Mouse (Mus musculus): ENCODE results near the gene Fxyd5.

Fxyd5 gene

DNA sequence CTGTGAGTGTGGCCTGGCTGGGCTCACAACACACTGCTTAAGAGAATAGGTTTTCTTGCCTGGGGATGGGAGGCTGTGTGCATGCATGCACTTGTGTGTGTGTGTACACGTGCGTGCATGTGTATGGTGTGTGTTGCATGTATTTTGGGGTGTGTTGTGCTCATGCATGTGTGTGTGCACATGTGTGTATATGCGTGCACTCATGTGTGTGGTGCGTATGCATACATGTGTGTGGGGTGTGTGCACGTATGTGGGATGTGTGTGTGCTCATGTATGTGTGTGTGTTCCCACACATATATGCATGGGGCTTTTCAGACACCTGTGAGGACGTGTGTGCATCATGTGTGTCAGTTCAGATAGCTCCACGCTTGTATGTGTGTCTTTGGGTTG lies 18.3 kb upstream of the Fxyd5 start:
- DNase-seq (ENCODE audit: low spot score) = no peak

DNA sequence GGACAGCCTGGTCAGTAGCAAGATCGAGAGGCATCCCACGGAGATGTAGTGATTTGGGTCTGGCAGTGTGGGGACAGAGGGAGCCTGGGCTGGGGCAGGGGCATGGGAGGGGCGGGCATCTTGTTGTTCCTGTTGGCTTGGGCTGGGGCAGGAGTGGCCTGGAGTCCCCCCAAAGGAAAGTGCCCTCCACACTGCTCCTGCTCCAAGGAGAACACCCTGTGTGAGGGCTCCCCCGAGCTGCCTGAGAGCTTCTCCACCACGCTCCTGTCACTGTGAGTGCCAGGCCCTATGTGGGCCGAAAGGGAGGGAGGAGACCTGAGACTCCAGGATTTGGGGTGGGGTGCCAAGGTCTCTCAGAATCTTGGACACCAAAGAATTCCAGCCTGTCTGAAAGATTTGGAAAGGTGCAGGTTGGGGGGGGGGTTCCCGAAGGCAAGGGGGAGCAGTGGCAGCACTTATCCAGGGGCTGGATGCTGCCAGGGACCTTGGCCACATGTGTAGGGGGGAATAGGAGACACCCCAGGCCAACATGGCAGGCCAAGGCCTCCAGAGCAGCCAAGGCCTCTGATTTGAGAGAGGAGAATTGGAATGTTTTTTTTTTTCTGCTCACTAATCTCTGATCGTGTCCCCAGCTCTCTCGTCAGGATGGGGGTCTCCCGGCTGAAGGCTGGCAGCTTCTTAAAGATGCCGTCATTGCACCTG lies 17.8 kb upstream of the Fxyd5 start:
- DNase-seq (ENCODE audit: low spot score) = no peak

DNA sequence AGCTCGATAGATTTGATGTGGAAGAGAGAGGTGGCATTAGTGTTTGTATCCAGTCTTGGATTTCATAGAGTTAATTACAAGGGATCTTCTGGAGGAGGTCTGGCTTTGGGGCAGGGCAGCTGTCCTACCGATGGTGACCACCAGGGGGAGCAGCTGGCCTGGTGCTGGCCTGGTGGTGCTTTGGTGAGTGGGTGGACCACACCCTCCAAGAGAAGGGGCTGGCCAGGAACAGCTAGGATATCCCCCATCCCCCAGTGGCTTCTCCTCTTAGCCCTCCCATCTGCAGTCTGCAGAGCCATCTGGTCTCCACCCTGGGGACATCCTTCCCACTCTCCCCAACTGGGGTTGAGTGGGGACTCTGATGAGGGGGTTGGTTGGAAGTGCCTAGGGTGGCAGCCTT lies 16.8 kb upstream of the Fxyd5 start, which contains the start of gene Lgi4:
Gene Lgi4, plus strand, starts transcription at position 235 of the 400 bp plus-strand sequence.
- peak; percentile 89 for DNase-seq (ENCODE audit: low spot score)

DNA sequence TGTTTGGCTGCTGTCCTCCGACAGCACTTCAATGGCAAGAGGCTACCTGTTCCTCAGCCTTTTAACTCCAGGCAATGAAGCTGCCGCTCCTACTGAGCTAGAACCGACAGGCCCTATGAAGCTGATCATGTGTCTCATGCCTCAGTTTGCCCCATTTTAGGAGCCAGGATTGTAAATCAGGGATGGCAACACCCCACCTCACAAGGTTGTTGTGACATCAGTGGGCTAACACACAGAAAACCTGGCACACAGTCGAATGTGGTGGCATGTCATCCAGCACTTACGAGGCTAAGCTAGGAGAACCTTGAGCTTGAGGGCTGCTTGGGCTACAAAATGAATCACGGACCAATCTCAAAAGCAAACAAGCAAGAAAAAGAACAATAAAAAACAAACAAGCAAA lies 15.9 kb upstream of the Fxyd5 start:
- DNase-seq (ENCODE audit: low spot score) = no peak

DNA sequence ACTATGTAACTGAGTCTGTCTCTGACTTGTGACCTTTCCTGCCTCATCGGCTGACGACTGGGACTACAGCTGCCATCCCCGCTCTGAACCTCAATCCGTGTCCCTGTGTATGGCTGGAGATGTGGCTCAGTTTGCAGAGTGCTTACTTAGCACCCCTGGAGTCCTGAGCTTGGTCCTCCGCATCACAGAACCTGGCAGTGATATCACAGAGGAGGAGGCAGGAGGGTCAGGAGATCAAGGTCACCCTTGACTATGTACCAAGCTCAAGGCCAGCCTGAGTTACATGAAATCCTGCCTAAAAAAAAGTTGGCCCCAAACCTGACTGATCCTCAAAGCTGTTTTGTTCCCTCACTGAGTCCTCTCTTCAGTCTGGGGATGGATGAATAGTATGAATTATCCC lies 15.4 kb upstream of the Fxyd5 start:
- no peak for DNase-seq (ENCODE audit: low spot score)

DNA sequence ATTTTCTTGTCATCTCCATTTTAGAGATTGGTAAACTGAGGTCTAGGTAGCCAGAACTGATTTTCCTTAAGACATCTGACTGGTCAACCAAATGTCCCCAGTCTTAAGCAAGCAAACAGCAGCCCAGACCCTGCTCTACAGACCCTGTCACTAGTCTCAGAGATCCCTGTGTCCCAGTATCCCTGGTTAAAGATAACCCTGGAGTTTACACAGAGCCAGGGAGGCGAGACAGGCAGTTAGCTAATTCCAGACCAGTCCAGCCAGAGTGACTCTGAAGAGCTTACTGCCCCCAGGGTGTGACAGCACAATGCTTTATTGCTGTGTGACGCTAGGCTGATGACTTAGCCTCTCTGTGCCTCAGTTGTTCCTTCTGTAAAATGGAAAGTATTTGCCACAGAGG lies 14.8 kb upstream of the Fxyd5 start, which contains the start of gene Fxyd1:
Gene Fxyd1, minus strand, starts transcription at position 129 of the 400 bp plus-strand sequence.
- DNase-seq (ENCODE audit: low spot score) = no peak

DNA sequence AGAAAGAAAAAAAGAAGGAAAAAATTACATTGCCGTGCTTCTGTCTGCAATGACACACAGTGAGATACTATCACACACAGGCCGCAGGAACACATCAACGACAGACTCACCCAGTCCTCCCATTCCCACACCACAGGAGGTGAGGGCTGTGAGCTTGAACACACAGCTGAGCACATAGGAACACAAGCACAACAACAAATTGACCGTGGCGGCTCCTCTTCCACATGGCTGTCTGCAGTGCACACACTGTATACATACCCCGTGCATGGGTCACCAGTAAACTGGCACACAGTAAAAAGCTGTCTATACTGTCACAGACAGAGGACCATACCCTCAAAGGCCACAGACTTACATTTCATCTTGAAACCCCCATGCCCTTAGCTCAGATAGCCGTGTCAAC lies 14.2 kb upstream of the Fxyd5 start:
- no peak for DNase-seq (ENCODE audit: low spot score)

DNA sequence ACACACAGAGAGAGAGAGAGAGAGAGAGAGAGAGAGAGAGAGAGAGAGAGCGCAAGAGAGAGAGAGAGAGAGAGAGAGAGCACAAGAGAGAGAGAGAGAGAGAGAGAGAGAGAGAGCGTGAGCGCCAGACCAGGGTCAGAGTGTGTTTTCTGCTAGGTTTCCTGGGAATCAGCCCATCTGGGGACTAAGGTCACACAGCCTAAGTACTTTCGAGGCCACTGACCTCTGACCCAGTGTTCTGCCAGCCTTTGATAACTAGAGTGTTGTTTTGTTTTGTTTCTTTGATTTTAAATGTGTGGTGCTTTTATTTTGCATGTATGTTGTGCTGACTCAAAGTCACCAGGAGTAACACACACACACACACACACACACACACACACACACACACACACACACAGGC lies 13.6 kb upstream of the Fxyd5 start:
- no peak for DNase-seq (ENCODE audit: low spot score)

DNA sequence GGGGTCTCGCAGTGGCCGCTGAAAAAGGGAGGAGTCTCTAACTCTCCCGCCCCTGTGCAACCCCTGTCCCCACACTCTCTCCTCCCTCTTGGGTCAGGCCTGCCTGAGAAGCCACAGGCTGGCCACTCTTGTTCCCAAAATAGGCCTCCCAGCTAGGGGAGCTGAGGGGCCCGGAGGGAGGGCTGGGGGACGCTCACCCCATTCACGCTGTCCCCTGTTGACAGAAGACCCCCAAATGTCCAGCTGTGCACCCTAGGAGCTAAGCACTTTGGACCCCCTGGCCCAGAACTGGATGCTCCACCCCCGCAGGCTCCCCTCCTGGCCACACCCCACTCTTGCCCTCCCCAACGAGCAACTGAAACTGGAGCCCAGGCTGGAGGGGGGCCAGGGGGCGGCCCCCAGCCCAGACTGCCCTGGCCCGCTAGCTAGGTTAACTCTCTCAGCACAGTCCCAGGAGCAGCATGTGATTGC lies 13.1 kb upstream of the Fxyd5 start:
- peak; percentile 76 for DNase-seq (ENCODE audit: low spot score)

DNA sequence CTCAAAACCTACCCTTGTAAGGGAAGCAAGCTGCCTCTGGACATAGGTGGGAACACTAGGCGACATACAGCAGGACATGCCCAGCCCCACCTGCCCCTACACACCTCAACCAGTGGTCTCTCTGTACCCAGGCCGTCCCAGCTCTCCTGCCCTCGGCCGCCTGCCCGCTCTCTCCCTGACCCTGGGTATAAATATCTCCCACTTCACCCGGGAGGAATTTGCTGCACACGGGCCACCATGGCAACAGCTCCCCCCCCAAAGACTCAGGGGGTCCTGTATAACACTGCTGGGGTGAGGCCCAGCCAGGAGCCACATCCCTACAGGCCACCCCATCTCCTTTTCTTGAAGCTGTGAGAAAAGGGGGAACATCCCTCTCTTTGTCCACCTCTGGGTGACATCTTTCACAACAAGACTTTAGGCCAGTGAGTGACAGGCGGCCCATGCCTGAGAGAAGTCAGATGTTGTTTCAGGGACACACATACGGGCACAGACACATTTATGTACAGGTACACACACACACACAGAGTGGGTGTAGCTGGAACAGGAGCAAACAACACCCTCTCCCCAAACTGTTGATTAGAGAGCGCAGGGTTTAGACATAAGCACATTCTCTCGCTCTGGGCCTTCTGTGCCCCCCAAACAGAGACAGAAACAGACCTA lies 12.5 kb upstream of the Fxyd5 start:
- no peak for DNase-seq (ENCODE audit: low spot score)

DNA sequence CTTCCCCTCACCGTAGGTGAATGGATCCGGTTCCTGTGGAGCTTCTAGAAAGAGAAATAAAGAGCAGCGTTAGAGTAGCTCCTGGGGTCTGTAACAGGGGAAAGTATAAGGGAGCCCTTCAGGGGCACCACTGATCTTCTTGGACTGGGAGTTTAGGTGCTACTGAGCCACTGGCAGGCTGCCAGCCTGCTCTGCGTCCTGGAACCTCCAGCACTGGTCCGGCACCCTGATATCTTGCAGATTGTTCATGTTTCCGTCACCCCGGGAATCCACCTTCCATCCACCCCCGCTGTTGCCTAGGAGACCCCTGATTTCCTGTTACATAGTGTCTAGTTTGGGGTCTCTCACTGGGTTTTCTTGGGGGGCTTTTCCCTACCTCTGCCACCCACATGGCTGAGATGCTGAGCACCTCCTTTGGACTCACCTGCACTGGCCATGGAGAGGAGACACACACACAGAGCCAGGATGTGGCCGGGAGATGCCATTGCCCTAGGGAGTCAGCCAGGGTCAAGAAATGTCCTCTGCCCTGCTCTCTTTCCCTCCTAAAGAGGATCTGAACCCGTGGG lies 11.7 kb upstream of the Fxyd5 start:
- DNase-seq (ENCODE audit: low spot score) = no peak

DNA sequence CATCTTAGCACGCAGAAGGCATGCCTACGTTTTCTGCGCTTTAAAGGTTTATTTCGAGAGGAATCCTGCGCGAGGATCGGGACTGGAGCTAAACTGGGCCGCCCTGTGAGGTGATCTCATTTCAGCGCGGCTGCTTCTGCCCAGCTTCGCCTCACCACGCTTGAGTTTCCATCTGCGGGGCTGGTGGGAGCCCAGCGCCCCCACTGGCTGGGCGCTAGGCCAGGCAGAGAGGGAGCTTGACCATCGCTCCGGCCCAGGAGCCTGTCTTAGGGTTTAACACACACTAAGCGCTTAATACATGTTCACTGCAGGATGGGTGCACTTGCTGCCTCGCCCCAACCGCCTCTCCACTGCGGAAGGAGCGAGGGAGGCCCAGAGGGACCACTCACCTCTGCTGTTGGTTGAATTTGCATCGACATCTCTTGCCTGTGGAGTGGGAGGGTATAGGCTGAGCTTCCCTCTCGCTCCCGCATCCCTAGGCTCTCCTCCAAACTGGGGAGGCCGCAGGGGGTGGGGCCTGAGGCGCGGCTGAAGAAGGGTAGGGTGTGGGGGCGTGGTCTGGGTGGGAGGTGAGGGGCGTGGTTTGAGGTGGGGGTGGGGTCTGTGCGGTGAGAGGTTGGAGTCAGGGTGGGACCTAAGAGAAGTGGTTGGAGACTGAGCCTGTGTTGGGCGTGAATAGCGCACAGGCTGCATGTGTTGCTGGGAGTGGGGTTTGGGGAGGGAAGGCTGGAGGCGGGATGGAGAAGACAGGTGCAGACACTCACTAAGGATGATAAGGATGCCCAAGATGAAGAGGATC lies 10.6 kb upstream of the Fxyd5 start:
- peak; percentile 47 for DNase-seq (ENCODE audit: low spot score)

DNA sequence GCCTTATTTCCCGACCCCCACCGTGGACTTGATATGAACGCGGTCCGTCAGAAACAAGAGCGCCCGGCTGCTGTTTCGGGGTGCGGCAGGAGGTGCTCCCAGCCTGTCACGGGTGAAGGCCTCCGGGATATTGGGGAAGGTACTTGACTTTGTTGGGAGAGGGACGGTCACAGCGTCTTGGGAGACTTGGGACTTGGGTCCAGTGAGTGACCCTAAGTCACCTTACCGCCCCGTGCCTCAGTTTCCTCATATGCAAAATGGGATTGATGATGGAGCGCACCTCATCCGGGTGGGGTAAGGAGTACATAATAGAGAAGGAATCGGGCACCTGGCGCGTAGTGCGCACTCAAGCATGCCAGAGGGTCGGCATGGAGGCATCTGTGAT lies 10.0 kb upstream of the Fxyd5 start:
- no peak for DNase-seq (ENCODE audit: low spot score)

DNA sequence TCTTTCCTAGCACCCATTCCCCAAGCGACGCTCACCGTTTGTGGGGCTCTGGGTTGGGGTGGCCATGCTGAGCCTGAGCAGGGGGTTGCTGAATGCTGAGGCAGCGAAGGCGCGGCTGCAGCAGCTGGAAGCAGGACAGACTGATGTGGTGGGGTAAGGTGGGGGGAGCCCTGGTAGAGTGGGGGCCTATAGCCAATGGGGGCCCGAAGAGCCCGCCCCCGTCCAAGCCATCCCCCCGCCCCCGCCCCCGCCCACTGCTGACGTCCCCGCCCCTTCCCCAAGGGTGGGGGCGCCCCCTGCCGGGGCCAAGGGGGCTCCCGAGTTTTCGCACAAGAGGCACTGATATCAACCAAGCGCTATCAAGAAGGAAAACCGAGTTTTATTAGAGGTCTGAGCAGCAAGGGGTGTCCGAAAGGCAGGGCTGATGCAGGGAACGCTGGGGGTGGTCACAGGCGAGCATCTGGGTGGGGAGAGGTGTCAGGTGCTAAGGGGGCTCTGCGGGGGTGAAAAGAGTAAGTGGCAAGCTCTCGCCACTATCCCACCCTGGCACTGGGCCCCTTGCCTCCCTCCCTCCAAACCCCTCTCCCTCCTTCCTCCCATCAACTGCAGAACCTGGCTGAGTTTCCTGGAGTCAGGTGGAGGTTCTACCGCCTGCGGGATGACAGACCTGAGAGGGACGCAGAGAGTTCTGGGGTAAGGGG lies 9.2 kb upstream of the Fxyd5 start, which contains the start of gene Fxyd7:
Gene Fxyd7, minus strand, starts transcription at position 147 of the 701 bp plus-strand sequence.
- DNase-seq (ENCODE audit: low spot score) = no peak

DNA sequence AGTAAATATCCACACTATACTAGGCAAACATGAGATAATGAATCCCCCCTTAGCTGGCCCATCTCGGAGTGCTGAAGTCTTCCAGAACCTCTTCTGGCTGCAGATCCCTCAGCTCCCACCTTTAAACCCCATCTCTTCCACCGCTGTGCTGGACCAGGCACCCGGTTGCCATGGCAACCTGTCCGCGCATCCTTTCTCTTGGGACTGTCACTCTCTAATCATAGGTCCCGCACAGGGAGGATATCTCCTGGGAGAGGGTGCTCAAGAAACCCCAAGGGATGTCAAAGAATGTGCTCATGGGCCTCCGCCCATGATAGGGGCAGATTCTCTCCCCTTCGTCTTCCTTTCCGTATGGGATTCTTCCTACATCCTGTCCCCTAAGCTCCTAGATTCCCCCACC lies 8.6 kb upstream of the Fxyd5 start:
- DNase-seq (ENCODE audit: low spot score) = no peak

DNA sequence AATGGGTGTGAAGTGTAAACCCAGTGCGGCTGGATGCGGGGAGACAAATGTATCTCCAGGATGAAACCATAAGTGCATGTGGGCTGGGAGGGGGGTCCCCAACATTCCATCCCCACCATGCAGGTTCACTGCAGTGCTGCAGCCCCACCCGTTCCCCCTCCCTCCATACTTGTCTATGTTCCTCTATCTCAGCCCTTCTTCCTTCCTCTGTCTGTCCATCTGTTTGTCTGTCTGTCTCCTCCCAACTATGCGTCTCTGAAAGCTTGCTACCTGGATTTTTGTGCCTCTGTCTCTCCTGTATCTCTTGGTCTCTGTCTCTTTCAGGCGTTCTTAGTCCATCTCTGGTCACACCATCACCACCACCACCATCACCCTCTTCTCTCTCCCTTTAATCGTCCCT lies 8.2 kb upstream of the Fxyd5 start:
- no peak for DNase-seq (ENCODE audit: low spot score)

DNA sequence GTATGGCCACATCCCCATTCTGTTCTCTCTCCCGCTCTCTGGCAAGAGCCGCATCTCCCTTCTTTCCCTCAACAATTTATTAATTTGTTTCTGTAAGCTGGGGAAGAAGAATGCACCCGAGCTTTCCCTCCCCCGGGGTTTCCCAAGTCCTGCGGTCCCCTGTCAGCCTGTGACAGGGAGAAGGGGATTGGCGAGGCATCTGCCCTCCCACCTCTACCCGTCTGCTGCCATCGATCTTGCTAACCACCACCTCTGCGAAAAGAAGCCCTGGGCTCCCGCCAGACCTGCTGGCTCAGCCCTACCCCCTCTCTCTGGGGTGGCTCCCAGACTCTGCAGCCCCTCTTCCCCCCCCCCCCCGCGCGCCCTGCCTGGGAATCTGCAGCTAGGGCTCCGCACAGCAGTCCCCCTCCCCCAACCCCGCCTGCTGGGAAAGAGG lies 7.6 kb upstream of the Fxyd5 start:
- DNase-seq (ENCODE audit: low spot score) = no peak

DNA sequence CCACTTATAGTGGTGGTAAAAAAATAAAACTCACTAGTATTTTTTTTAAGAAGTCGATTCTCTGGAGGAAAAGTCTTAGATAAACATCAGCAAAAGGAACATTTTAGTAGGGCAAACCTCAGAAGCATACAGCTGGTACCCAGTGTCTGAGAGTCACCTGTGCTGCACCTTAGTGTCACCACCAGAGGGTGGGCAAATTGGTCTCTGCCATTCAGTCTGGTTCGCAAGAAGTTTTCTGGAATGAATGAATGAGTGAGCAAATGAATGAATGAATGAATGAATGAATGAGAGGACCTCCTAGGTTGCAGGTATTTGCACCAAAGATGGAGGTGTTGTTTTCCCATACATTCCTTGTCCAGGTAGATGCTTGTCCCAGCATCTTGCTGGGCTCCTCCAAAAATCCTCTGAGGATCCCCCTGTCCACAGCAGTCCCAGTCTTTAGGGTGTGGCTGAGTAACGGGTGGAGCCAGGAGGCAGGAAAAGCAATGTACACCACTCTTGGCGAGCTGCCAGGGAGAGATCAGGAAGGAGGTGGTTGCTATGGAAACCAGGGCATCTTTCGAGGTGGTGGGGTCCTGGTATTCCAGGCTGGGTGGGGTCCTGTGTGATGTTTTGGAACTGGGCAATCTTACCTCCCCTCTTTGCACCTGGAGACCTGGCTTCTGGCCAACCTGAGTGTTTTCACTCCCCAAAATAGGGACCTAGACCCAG lies 7.0 kb upstream of the Fxyd5 start:
- DNase-seq (ENCODE audit: low spot score) = no peak

DNA sequence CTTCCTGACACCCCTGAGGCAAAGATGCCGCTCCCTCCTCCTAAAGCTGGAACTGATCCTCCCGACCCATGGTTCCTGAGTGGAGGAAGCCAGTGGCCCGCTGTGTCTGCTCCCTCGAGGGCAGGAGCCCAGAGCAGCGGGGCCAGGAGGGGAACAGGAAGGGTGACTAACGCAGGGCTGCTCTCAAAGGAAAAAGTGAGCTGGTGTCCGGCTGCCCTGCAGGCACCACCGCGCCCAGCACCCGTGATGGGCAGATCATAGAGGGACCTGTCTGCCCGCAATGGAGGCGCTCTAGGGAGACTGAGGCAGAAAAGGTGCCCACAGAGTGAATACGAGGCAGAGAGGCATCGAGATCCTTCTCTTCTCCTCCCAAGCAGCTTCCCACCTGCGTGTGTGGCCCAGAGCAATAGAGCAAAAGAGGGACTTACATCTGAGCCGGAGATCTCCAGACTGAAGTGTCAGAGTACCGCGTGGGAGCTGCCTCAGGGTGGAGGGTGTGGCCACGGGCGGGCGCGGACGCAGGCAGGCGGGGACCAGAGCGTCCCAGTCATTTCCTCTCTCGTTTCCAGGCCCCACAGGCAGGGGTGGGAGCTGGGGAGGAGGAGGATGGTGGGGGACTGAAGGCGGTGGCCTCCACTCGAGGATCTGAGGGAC lies 492 bp downstream of the Fxyd5 start:
- peak; percentile 52 for DNase-seq (ENCODE audit: low spot score)

DNA sequence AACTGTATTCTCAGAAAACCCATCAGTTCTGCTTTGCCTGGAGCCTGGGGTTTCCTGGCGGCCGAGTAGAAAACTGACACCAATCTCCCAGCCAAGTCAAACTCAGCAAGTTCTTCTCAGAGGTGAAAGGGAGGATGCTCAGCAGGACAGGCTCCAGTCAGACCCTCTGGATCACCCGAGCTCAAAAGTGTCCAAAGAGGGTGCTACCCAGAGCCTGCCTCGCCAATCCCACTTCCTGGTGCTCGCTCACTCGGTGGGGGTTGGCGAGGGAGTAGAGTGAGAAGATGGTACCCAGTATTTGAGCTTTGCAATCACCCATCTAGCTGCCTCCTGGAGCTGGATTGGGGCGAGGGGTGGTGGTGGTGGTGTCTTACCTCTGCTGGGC lies 1.3 kb downstream of the Fxyd5 start:
- DNase-seq (ENCODE audit: low spot score) = no peak
